Mouse (Mus musculus): Measurements from ENCODE around the gene Atg4a-ps.

DNA sequence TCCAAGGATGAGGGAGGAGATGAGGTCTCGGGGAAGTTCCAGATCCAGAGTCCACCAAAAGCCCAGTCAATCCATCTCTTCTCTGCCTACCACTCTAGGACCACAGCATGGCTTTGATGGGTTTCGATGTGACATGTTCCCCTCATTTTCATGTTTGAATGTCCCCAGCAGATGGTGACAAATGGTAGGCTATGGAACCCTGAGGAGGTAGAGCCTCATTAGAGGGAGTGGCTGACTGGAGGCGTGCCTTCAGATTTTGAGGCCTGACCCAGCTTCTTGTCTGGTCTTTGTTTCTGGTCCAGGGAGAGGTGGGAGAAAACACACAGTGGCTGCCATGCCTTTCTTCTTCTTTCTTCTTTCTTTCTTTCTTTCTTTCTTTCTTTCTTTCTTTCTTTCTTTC is 44.6 kb upstream of the Atg4a-ps start:
- TF ChIP-seq GATA1 (IDR thresholded peaks at IDR 0.05; ENCODE audit: borderline replicate concordance, low read length) (no peak), FLI1 (IDR thresholded peaks at IDR 0.05; ENCODE audit: low read length) (no peak)

Data from megakaryocyte, embryonic 14.5 days (primary cell).